Mouse (Mus musculus): ENCODE data around the gene Zfp978. TPM values are rescaled to one million over a fixed set of nuclear protein-coding genes. Genes with fewer than 3 reads are reported as not detected.
"Not testable (repeated sequence)": the region's sequence is repeated elsewhere in the genome, so short reads cannot be mapped to it uniquely, and the experiment has no call there.

Gene Zfp978
- polyA plus RNA-seq, 1 experiment from 2014 or later = 0.14 TPM

GRCm38 (mm10) chr4:147340236-147340635, 20.9 kb upstream of the Zfp978 start:
- H3K9me3 ChIP-seq (replicated peaks; ENCODE audit: low read length) = peaks cover 53% of the 10 kb centered on the region
- H3K9ac ChIP-seq (ENCODE audit: low read depth, low read length); H3K4me1 ChIP-seq (replicated peaks; ENCODE audit: insufficient read depth, low read length); H3K27ac ChIP-seq; ATAC-seq (replicated peaks; ENCODE audit: low FRiP score, low read depth); H3K27me3 ChIP-seq (ENCODE audit: insufficient read depth, low read length); DNase-seq (ENCODE audit: low spot score); H3K4me3 ChIP-seq (replicated peaks; ENCODE audit: low read depth, low read length); H3K36me3 ChIP-seq (ENCODE audit: insufficient read depth, low read length); H3K4me2 ChIP-seq (ENCODE audit: low read length): not testable (repeated sequence)
- peak; percentile 15; the same call in 1 of the 2 replicates for TF ChIP-seq CTCF (IDR thresholded peaks at IDR 0.05; ENCODE audit: low read depth)
- WGBS = 63% methylated on average over 3 of the region's 3 CpGs

- not testable (repeated sequence) for DNase-seq (ENCODE audit: low spot score)
These were observed 20.2 kb upstream of the Zfp978 start for GRCm38 (mm10) chr4:147340876-147341275.

GRCm38 (mm10) chr4:147343042-147343908, 17.8 kb upstream of the Zfp978 start:
- not testable (repeated sequence) for H3K36me3 ChIP-seq (ENCODE audit: insufficient read depth, low read length); H3K4me2 ChIP-seq (ENCODE audit: low read length); H3K4me1 ChIP-seq (replicated peaks; ENCODE audit: insufficient read depth, low read length); H3K27ac ChIP-seq; DNase-seq (ENCODE audit: low spot score); H3K4me3 ChIP-seq (replicated peaks; ENCODE audit: low read depth, low read length); H3K9ac ChIP-seq (ENCODE audit: low read depth, low read length); H3K27me3 ChIP-seq (ENCODE audit: insufficient read depth, low read length)
- peak; percentile 86 for ATAC-seq (replicated peaks; ENCODE audit: low FRiP score, low read depth)
- peaks cover 25% of the 10 kb centered on the region for H3K9me3 ChIP-seq (replicated peaks; ENCODE audit: low read length)
- 79% methylated on average over 6 of the region's 6 CpGs for WGBS

More at GRCm38 (mm10) chr4:147340876-147341275, 20.2 kb upstream of the Zfp978 start:
- H3K9me3 ChIP-seq (replicated peaks; ENCODE audit: low read length) = peaks cover 49% of the 10 kb centered on the region
- H3K4me1 ChIP-seq (replicated peaks; ENCODE audit: insufficient read depth, low read length); H3K36me3 ChIP-seq (ENCODE audit: insufficient read depth, low read length); H3K27ac ChIP-seq; H3K27me3 ChIP-seq (ENCODE audit: insufficient read depth, low read length); H3K4me2 ChIP-seq (ENCODE audit: low read length); H3K4me3 ChIP-seq (replicated peaks; ENCODE audit: low read depth, low read length); ATAC-seq (replicated peaks; ENCODE audit: low FRiP score, low read depth); H3K9ac ChIP-seq (ENCODE audit: low read depth, low read length): not testable (repeated sequence)
- 87% methylated on average over 3 of the region's 3 CpGs for WGBS

GRCm38 (mm10) chr4:147345061-147345554, 16.0 kb upstream of the Zfp978 start:
- WGBS = 86% methylated on average over 2 of the region's 2 CpGs
- not testable (repeated sequence) for H3K27me3 ChIP-seq (ENCODE audit: insufficient read depth, low read length); DNase-seq (ENCODE audit: low spot score)

GRCm38 (mm10) chr4:147346361-147347035, 14.6 kb upstream of the Zfp978 start:
- H3K4me1 ChIP-seq (replicated peaks; ENCODE audit: insufficient read depth, low read length); ATAC-seq (replicated peaks; ENCODE audit: low FRiP score, low read depth): not testable (repeated sequence)
- 69% methylated on average over 4 of the region's 4 CpGs for WGBS

More at GRCm38 (mm10) chr4:147345061-147345554, 16.0 kb upstream of the Zfp978 start:
- not testable (repeated sequence) for ATAC-seq (replicated peaks; ENCODE audit: low FRiP score, low read depth); H3K4me1 ChIP-seq (replicated peaks; ENCODE audit: insufficient read depth, low read length); H3K4me2 ChIP-seq (ENCODE audit: low read length); H3K9ac ChIP-seq (ENCODE audit: low read depth, low read length); H3K4me3 ChIP-seq (replicated peaks; ENCODE audit: low read depth, low read length); H3K27ac ChIP-seq; H3K36me3 ChIP-seq (ENCODE audit: insufficient read depth, low read length)
- peaks cover 25% of the 10 kb centered on the region for H3K9me3 ChIP-seq (replicated peaks; ENCODE audit: low read length)

GRCm38 (mm10) chr4:147347300-147347699, 13.8 kb upstream of the Zfp978 start:
- not testable (repeated sequence) for H3K27me3 ChIP-seq (ENCODE audit: insufficient read depth, low read length); H3K36me3 ChIP-seq (ENCODE audit: insufficient read depth, low read length); H3K4me3 ChIP-seq (replicated peaks; ENCODE audit: low read depth, low read length); DNase-seq (ENCODE audit: low spot score); ATAC-seq (replicated peaks; ENCODE audit: low FRiP score, low read depth); H3K9ac ChIP-seq (ENCODE audit: low read depth, low read length); H3K4me1 ChIP-seq (replicated peaks; ENCODE audit: insufficient read depth, low read length); H3K4me2 ChIP-seq (ENCODE audit: low read length); H3K27ac ChIP-seq
- H3K9me3 ChIP-seq (replicated peaks; ENCODE audit: low read length) = peaks cover 31% of the 10 kb centered on the region
- WGBS = 63% methylated on average over 4 of the region's 4 CpGs

More at GRCm38 (mm10) chr4:147346361-147347035, 14.6 kb upstream of the Zfp978 start:
- H3K4me2 ChIP-seq (ENCODE audit: low read length); H3K9ac ChIP-seq (ENCODE audit: low read depth, low read length); H3K27ac ChIP-seq; H3K36me3 ChIP-seq (ENCODE audit: insufficient read depth, low read length); DNase-seq (ENCODE audit: low spot score); H3K4me3 ChIP-seq (replicated peaks; ENCODE audit: low read depth, low read length); H3K27me3 ChIP-seq (ENCODE audit: insufficient read depth, low read length): not testable (repeated sequence)
- peaks cover 31% of the 10 kb centered on the region for H3K9me3 ChIP-seq (replicated peaks; ENCODE audit: low read length)

GRCm38 (mm10) chr4:147347880-147348279, 13.2 kb upstream of the Zfp978 start:
- not testable (repeated sequence) for H3K4me3 ChIP-seq (replicated peaks; ENCODE audit: low read depth, low read length); H3K4me1 ChIP-seq (replicated peaks; ENCODE audit: insufficient read depth, low read length); H3K27ac ChIP-seq; H3K4me2 ChIP-seq (ENCODE audit: low read length); H3K9ac ChIP-seq (ENCODE audit: low read depth, low read length); H3K36me3 ChIP-seq (ENCODE audit: insufficient read depth, low read length); DNase-seq (ENCODE audit: low spot score); H3K27me3 ChIP-seq (ENCODE audit: insufficient read depth, low read length); ATAC-seq (replicated peaks; ENCODE audit: low FRiP score, low read depth)
- peaks cover 31% of the 10 kb centered on the region for H3K9me3 ChIP-seq (replicated peaks; ENCODE audit: low read length)
- 77% methylated on average over 1 of the region's 3 CpGs for WGBS

GRCm38 (mm10) chr4:147348401-147348800, 12.7 kb upstream of the Zfp978 start:
- not testable (repeated sequence) for H3K4me3 ChIP-seq (replicated peaks; ENCODE audit: low read depth, low read length); H3K4me2 ChIP-seq (ENCODE audit: low read length); H3K27me3 ChIP-seq (ENCODE audit: insufficient read depth, low read length); H3K9ac ChIP-seq (ENCODE audit: low read depth, low read length); H3K36me3 ChIP-seq (ENCODE audit: insufficient read depth, low read length); ATAC-seq (replicated peaks; ENCODE audit: low FRiP score, low read depth); H3K4me1 ChIP-seq (replicated peaks; ENCODE audit: insufficient read depth, low read length); DNase-seq (ENCODE audit: low spot score); H3K27ac ChIP-seq
- H3K9me3 ChIP-seq (replicated peaks; ENCODE audit: low read length) = peaks cover 26% of the 10 kb centered on the region
- WGBS = 81% methylated on average over 2 of the region's 2 CpGs

All from kidney, postnatal 0 days (tissue).